Mouse (Mus musculus) erythroblast, embryonic 14.5 days (primary cell): Measurements from ENCODE around the gene Lhx1. TPM values are rescaled to one million over a fixed set of nuclear protein-coding genes. Genes with fewer than 3 reads are reported as not detected.

Experiments
- H3K27me3 ChIP-seq: 2 replicates; pipeline ENCODE4 v1.6.1; 2012; ENCODE audit warnings: inconsistent platforms; ENCODE audit not compliant: control insufficient read depth
- H3K36me3 ChIP-seq: 2 replicates; pipeline ENCODE4 v1.6.1; 2012; ENCODE audit warnings: mild to moderate bottlenecking, inconsistent platforms; ENCODE audit not compliant: control insufficient read depth
- H3K4me1 ChIP-seq: 2 replicates; pipeline ENCODE4 v1.6.1; 2012; ENCODE audit warnings: inconsistent platforms; ENCODE audit not compliant: control insufficient read depth
- H3K4me3 ChIP-seq: replicated peaks from 2 replicates; pipeline ENCODE3; 2012; ENCODE audit warnings: moderate library complexity, mild to moderate bottlenecking, inconsistent platforms
- H3K9me3 ChIP-seq: 2 replicates; pipeline ENCODE4 v1.6.1; 2012; ENCODE audit warnings: low read length, inconsistent platforms, mixed read lengths; ENCODE audit not compliant: control insufficient read depth
- GATA1 ChIP-seq: IDR thresholded peaks from 2 replicates; pipeline ENCODE4 v1.6.1; 2012; ENCODE audit warnings: low read length, inconsistent platforms, mixed read lengths
- TAL1 ChIP-seq: IDR thresholded peaks from 3 replicates; pipeline ENCODE4 v1.6.1; 2012; ENCODE audit warnings: low read length, inconsistent platforms, mixed read lengths
- polyA plus RNA-seq: library from polyadenylated mRNA; stranded (reverse); fragments of >175 nt; gene quantifications from 2 replicates; pipeline ENCODE4 v1.2.3, GENCODE M21; 2012

Lhx1 gene
- polyA plus RNA-seq, 1 experiment, result not detected

GRCm38 (mm10) chr11:84521751-84522299 is 3.5 kb downstream of the Lhx1 start:
- peaks cover 9% of the 10 kb centered on the region; the same call in 1 of the 2 replicates for H3K9me3 ChIP-seq
- peaks cover 100% of the 10 kb centered on the region for H3K27me3 ChIP-seq
- TF ChIP-seq GATA1 (no peak), TAL1 (no peak)
- no peaks in the 10 kb centered on the region for H3K36me3 ChIP-seq
- peaks cover 4% of the 10 kb centered on the region for H3K4me1 ChIP-seq
- no peak overlapping the region for H3K4me3 ChIP-seq

DNA sequence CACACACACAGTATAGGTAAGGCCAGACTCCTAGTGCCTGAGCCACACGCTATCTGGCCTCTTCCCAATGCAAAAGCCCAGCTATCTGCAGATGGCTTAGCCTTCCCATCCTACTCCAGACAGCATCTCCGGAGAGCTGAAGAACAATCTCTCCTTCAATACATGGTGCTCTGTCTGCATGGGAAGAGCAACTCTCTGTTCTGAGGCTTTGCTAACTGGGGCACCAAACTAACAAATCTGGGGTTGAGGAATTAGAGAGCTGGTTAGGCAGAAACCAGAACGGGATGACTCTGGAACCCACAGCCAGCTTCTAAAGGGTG is 4.3 kb downstream of the Lhx1 start:
- H3K36me3 ChIP-seq, result no peaks in the 10 kb centered on the region
- peaks cover 9% of the 10 kb centered on the region; the same call in 1 of the 2 replicates for H3K9me3 ChIP-seq
- H3K4me3 ChIP-seq, result no peak overlapping the region
- peaks cover 4% of the 10 kb centered on the region for H3K4me1 ChIP-seq
- peaks cover 100% of the 10 kb centered on the region for H3K27me3 ChIP-seq
- TF ChIP-seq GATA1 (no peak), TAL1 (no peak)

- H3K4me1 ChIP-seq, result peaks cover 4% of the 10 kb centered on the region
- TF ChIP-seq GATA1 (no peak), TAL1 (no peak)
- no peak overlapping the region for H3K4me3 ChIP-seq
- H3K36me3 ChIP-seq, result no peaks in the 10 kb centered on the region
- peaks cover 100% of the 10 kb centered on the region for H3K27me3 ChIP-seq
- H3K9me3 ChIP-seq, result peaks cover 9% of the 10 kb centered on the region; the same call in 1 of the 2 replicates
Measured at GRCm38 (mm10) chr11:84520269-84521070, 4.9 kb downstream of the Lhx1 start.

DNA sequence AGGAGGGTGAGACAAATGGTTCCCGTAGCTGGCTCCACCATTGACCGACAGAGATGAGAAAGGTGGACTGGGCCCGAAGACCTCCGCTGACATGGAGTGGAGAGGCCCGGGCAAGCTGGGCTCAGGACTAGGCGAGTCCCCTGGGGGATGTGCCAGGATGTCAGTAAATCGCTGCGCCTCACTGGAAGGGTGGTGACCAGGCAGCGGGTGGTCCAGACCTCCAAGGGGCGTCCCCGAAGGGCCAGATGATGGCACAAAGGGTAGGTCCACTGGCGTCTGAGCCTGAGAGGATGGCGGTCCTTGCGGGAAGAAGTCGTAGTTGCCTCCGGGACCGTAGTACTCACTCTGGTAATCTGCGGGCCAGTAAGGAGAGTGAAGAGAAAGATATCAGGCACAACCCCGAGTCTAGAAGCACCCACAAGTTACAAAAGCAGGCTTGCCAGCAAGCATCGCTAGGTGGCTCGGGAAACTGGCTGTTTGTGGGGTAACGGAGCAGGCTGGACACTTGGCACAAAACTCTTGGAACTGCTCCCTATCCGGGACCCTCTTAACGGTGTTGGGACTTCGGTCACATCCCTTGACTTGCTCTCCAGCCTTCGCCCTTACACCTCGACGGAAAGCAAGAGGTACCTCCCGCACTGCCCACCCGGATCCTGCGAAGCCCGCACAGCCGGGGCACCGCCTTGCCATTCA is 5.6 kb downstream of the Lhx1 start:
- H3K36me3 ChIP-seq, result no peaks in the 10 kb centered on the region
- TF ChIP-seq GATA1 (no peak), TAL1 (no peak)
- no peaks in the 10 kb centered on the region for H3K4me1 ChIP-seq
- H3K27me3 ChIP-seq, result peaks cover 100% of the 10 kb centered on the region
- H3K9me3 ChIP-seq, result peaks cover 9% of the 10 kb centered on the region; the same call in 1 of the 2 replicates
- no peak overlapping the region for H3K4me3 ChIP-seq

GRCm38 (mm10) chr11:84519036-84519435 is 6.3 kb downstream of the Lhx1 start:
- no peak for TF ChIP-seq TAL1
- no peak for TF ChIP-seq GATA1
- Histone ChIP-seq H3K27me3 (peaks cover 100% of the 10 kb centered on the region), H3K9me3 (peaks cover 9% of the 10 kb centered on the region; the same call in 1 of the 2 replicates), H3K4me1 (peaks cover 3% of the 10 kb centered on the region), H3K36me3 (no peaks in the 10 kb centered on the region), H3K4me3 (no peak overlapping the region)

- peaks cover 95% of the 10 kb centered on the region for H3K27me3 ChIP-seq
- no peak for TF ChIP-seq GATA1
- no peak for TF ChIP-seq TAL1
- H3K9me3 ChIP-seq, result peaks cover 6% of the 10 kb centered on the region; the same call in 1 of the 2 replicates
- H3K4me1 ChIP-seq, result peaks cover 9% of the 10 kb centered on the region
- no peaks in the 10 kb centered on the region for H3K36me3 ChIP-seq
- no peak overlapping the region for H3K4me3 ChIP-seq
Measured at GRCm38 (mm10) chr11:84518261-84518660, 7.1 kb downstream of the Lhx1 start.

GRCm38 (mm10) chr11:84517431-84517830 is 7.9 kb downstream of the Lhx1 start:
- TF ChIP-seq GATA1, result no peak
- no peak for TF ChIP-seq TAL1
- H3K36me3 ChIP-seq, result no peaks in the 10 kb centered on the region
- peaks cover 16% of the 10 kb centered on the region for H3K4me1 ChIP-seq

GRCm38 (mm10) chr11:84516501-84517240 is 8.7 kb downstream of the Lhx1 start:
- Histone ChIP-seq H3K4me1 (peaks cover 21% of the 10 kb centered on the region), H3K27me3 (peaks cover 79% of the 10 kb centered on the region), H3K36me3 (peaks cover 3% of the 10 kb centered on the region), H3K9me3 (peaks cover 3% of the 10 kb centered on the region; the same call in 1 of the 2 replicates), H3K4me3 (no peak overlapping the region)
- no peak for TF ChIP-seq TAL1
- no peak for TF ChIP-seq GATA1

More at GRCm38 (mm10) chr11:84517431-84517830, 7.9 kb downstream of the Lhx1 start:
- Histone ChIP-seq H3K9me3 (peaks cover 6% of the 10 kb centered on the region; the same call in 1 of the 2 replicates), H3K27me3 (peaks cover 86% of the 10 kb centered on the region), H3K4me3 (no peak overlapping the region)
